Comparison of ENCODE assay signal across 11 mouse cellular contexts in the genomic region with DNA sequence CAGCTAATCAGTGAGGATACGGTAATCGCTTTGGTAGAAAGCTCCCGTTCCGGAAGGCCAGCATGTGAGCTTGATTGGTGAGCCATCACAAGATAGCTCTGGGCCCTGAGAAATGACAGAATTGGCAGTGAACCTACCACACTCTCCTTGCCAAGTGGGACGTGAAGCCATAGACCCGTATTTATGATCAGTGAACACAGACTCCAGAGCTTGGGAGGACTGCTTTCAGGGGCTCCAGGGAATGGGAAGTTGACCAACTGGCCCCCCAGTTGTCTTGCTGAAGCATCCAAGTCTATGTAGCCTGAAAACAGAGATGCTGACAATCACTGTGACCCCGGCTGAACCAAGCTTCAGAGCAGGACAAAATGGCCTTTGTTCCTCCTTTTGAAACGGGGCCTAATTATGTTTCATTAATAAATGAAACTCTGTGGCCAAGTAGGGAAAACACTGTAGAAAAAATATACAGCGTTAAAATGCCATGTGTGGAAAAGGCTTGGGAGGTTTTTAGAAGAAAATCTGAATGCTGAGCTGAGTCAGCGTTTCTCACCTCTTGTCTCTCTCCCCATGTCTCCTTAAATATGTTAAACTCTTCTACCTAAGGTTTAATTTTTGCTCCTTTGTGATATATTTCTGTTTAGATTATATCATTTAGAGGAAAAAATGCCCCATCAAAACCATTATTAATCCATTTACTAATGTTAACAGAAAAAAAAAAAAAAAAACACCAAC.
DNase-seq lines count a peak whose midpoint lies in the region; ATAC-seq and TF ChIP-seq lines count a peak whose summit lies in the region.
"Had no signal": no experiment of that assay in that cellular context is flagged by ENCODE, and none has a peak within 500 bp of the region (broad histone marks: within the 10 kb centered on the region; RNA-seq: fewer than 3 reads in every experiment).

No protein-coding gene starts in this region.

- H3K4me1 ChIP-seq in heart, embryonic 11.5 days (ENCODE audit: control insufficient read depth, insufficient read depth, low read length): no peaks in the 10 kb centered on the region
- H3K4me1 ChIP-seq in midbrain, postnatal 0 days (ENCODE audit: insufficient read depth, low read length): no peaks in the 10 kb centered on the region
- H3K4me1 ChIP-seq in midbrain, embryonic 10.5 days: no peaks in the 10 kb centered on the region
- H3K4me1 ChIP-seq: embryonic facial prominence, embryonic 13.5 days had no signal

- no peak overlapping the region for H3K4me3 ChIP-seq in heart, embryonic 11.5 days (ENCODE audit: low read depth, low read length)
- no peak overlapping the region for H3K4me3 ChIP-seq in midbrain, postnatal 0 days (ENCODE audit: low read depth, low read length)
- no peak overlapping the region for H3K4me3 ChIP-seq in midbrain, embryonic 10.5 days
- H3K4me3 ChIP-seq: embryonic facial prominence, embryonic 13.5 days; heart, adult 2 months had no signal

- peaks cover 2% of the 10 kb centered on the region; the same call in 1 of the 2 replicates for H3K36me3 ChIP-seq in heart, embryonic 11.5 days (ENCODE audit: control insufficient read depth, insufficient read depth, low read length)
- H3K36me3 ChIP-seq in midbrain, postnatal 0 days (ENCODE audit: insufficient read depth, low read length): no peaks in the 10 kb centered on the region
- peaks cover 4% of the 10 kb centered on the region for H3K36me3 ChIP-seq in midbrain, embryonic 10.5 days
- H3K36me3 ChIP-seq: embryonic facial prominence, embryonic 13.5 days had no signal

- no peaks in the 10 kb centered on the region for H3K9me3 ChIP-seq in heart, embryonic 11.5 days (replicated peaks; ENCODE audit: control insufficient read depth, low read length)
- no peaks in the 10 kb centered on the region for H3K9me3 ChIP-seq in midbrain, postnatal 0 days (ENCODE audit: low read length)
- H3K9me3 ChIP-seq in midbrain, embryonic 10.5 days (replicated peaks): no peaks in the 10 kb centered on the region
- H3K9me3 ChIP-seq: embryonic facial prominence, embryonic 13.5 days had no signal

- intact Hi-C loops in heart, postnatal 10 days (cut with DNase I): no loop called here

- H3K27ac ChIP-seq in heart, embryonic 11.5 days (ENCODE audit: low read depth, low read length): no peak overlapping the region
- H3K27ac ChIP-seq in midbrain, postnatal 0 days (ENCODE audit: low read depth, low read length): no peak overlapping the region
- H3K27ac ChIP-seq in midbrain, embryonic 10.5 days (replicated peaks): no peak overlapping the region
- H3K27ac ChIP-seq: embryonic facial prominence, embryonic 13.5 days; heart, adult 2 months had no signal

- no peaks in the 10 kb centered on the region for H3K27me3 ChIP-seq in heart, embryonic 11.5 days (ENCODE audit: control insufficient read depth, insufficient read depth, low read length)
- no peaks in the 10 kb centered on the region for H3K27me3 ChIP-seq in midbrain, postnatal 0 days (ENCODE audit: insufficient read depth, low read length)
- H3K27me3 ChIP-seq in midbrain, embryonic 10.5 days (ENCODE audit: low read depth, poor library complexity, severe bottlenecking): no peaks in the 10 kb centered on the region
- H3K27me3 ChIP-seq: embryonic facial prominence, embryonic 13.5 days had no signal

- H3K4me2 ChIP-seq in heart, embryonic 11.5 days: no peak overlapping the region
- H3K4me2 ChIP-seq in midbrain, postnatal 0 days (ENCODE audit: low read depth, low read length, poor library complexity, severe bottlenecking): no peak overlapping the region
- H3K4me2 ChIP-seq: embryonic facial prominence, embryonic 13.5 days had no signal

- peak; percentile 29 to 35 for DNase-seq in heart, postnatal 10 days
- DNase-seq in midbrain, postnatal 0 days (ENCODE audit: low spot score): peak; percentile 79
- DNase-seq in midbrain, embryonic 10.5 days (ENCODE audit: low spot score): no peak
- DNase-seq in cerebellum, adult 18-20 months: peak; percentile 38 to 43
- DNase-seq in retina, postnatal 7 days (ENCODE audit: low read depth, low spot score): peak; percentile 32
- no peak for DNase-seq in gastrocnemius, postnatal 10 days
- DNase-seq: kidney, postnatal 4 days; liver had no signal

- 85% methylated on average over 10 of the region's 10 CpGs for WGBS in heart, embryonic 11.5 days (ENCODE audit: insufficient replicate concordance)
- WGBS in midbrain, postnatal 0 days: 69% methylated on average over 10 of the region's 10 CpGs
- 90% methylated on average over 10 of the region's 10 CpGs for WGBS in midbrain, embryonic 10.5 days

- no peak for TF ChIP-seq CTCF in midbrain, postnatal 0 days (IDR thresholded peaks at IDR 0.05)

- no peak overlapping the region for H3K9ac ChIP-seq in heart, embryonic 11.5 days (ENCODE audit: low read depth, low read length)
- no peak overlapping the region for H3K9ac ChIP-seq in midbrain, postnatal 0 days (replicated peaks; ENCODE audit: low read length, poor library complexity, severe bottlenecking)
- H3K9ac ChIP-seq: embryonic facial prominence, embryonic 13.5 days had no signal

- no peak for ATAC-seq in heart, embryonic 11.5 days (replicated peaks; ENCODE audit: insufficient number of reproducible peaks, low FRiP score, low TSS enrichment)
- ATAC-seq in midbrain, postnatal 0 days (ENCODE audit: low FRiP score): no peak

Comparison
In these comparisons a context has a peak if more than half of its experiments do, and no peak if none do; other contexts are left out.
1. DNase-seq: peak in heart, postnatal 10 days (2 of 2), midbrain, postnatal 0 days (single experiment), cerebellum, adult 18-20 months (2 of 2) and retina, postnatal 7 days (single experiment); none in midbrain, embryonic 10.5 days (single experiment) and gastrocnemius, postnatal 10 days (single experiment).